Mouse (Mus musculus) limb, embryonic 15.5 days (tissue): ENCODE measurements around the gene Fyn. TPM values are rescaled to one million over a fixed set of nuclear protein-coding genes. Genes with fewer than 3 reads are reported as not detected.

Experiments
- ATAC-seq: fragments of 200-750 bp; cut with Nextera tagmentation; 2 replicates; pipeline ENCODE4 v1.8.0; 2017; ENCODE audit warnings: low read depth, moderate TSS enrichment; ENCODE audit not compliant: insufficient number of reproducible peaks, low FRiP score, low TSS enrichment
- H3K27ac ChIP-seq: fragments of 300-500 bp; sonication (generic); 2 replicates; pipeline ENCODE4 v1.5.1; 2015; ENCODE audit warnings: moderate library complexity, mild to moderate bottlenecking, inconsistent platforms
- H3K27me3 ChIP-seq: fragments of 300-500 bp; sonication (generic); 2 replicates; pipeline ENCODE4 v1.6.1; 2015; ENCODE audit warnings: inconsistent platforms
- H3K36me3 ChIP-seq: fragments of 300-500 bp; sonication (generic); 2 replicates; pipeline ENCODE4 v1.6.1; 2015; ENCODE audit warnings: inconsistent platforms
- H3K4me1 ChIP-seq: fragments of 300-500 bp; sonication (generic); 2 replicates; pipeline ENCODE4 v1.6.1; 2015; ENCODE audit warnings: inconsistent platforms
- H3K4me2 ChIP-seq: fragments of 300-500 bp; sonication (generic); 2 replicates; pipeline ENCODE4 v1.6.1; 2015; ENCODE audit warnings: mild to moderate bottlenecking, inconsistent platforms
- H3K4me3 ChIP-seq: fragments of 300-500 bp; sonication (generic); 2 replicates; pipeline ENCODE4 v1.5.1; 2015; ENCODE audit warnings: mild to moderate bottlenecking, inconsistent platforms
- H3K9ac ChIP-seq: fragments of 300-500 bp; sonication (generic); 2 replicates; pipeline ENCODE4 v1.6.1; 2015; ENCODE audit warnings: inconsistent platforms
- H3K9me3 ChIP-seq: fragments of 300-500 bp; sonication (generic); 2 replicates; pipeline ENCODE4 v1.6.1; 2016; ENCODE audit warnings: inconsistent platforms
- WGBS: fragments of 180-500 bp; shearing (Covaris S2); methylation state at CpG from one replicate; pipeline ENCODE4 v1.1.7; 2015; 5-methylcytosine and 5-hydroxymethylcytosine counted together
- polyA plus RNA-seq: library from polyadenylated mRNA; unstranded; fragments of >200 nt; fragmentation: Nextera tagmentation; extraction: Ambion mirVana; gene quantifications from 2 replicates; pipeline ENCODE4 v1.2.1, GENCODE M21; 2015

Gene Fyn
- polyA plus RNA-seq, 1 experiment from 2014 or later, result 38.6 TPM

DNA sequence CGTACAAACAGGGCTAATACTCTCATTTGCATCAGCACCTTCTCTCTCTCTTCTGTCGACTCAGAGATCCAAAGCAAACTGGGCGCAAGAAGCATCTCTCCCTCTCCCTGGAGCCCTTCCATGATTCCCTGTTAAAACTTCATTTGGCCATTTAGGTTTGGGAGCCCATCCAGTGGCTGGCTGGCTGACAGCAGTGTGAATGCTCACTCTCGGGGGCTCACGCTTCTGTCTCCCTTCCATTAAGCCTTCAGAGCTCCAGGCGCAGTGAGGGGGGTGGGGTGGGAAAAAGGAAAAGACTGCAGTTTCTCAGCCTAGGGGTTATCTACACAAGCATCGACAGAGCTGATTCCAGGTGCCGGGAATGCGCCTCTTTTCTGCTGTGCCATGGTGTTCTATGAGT is 136.4 kb downstream of the Fyn start:
- no peak overlapping the region for H3K27ac ChIP-seq
- no peak overlapping the region for H3K4me2 ChIP-seq
- 26% methylated on average over 9 of the region's 9 CpGs for WGBS
- H3K27me3 ChIP-seq, result no peaks in the 10 kb centered on the region
- no peaks in the 10 kb centered on the region for H3K9me3 ChIP-seq
- H3K4me3 ChIP-seq, result no peak overlapping the region
- peaks cover 55% of the 10 kb centered on the region for H3K4me1 ChIP-seq
- no peak overlapping the region for H3K9ac ChIP-seq
- ATAC-seq, result no peak
- no peaks in the 10 kb centered on the region for H3K36me3 ChIP-seq

DNA sequence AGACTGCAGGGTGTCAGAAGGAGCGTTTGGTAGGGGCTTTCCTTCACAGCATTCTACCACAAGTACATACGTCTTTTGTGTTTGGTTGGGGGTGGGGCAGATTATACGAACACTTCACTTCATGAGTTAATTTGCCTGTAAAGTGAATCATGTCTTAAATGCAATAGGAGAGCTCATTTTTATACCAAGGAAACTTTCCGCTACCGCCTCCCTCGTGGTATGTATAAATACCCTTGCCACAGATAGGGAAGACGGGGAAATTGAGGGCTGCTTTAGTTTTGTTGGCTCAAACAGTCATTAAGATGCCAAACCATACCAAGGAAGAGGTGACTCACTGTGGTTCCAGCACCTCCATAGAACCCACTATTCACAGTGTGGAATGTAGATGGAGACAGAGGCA is 137.0 kb downstream of the Fyn start:
- Histone ChIP-seq H3K4me1 (peaks cover 61% of the 10 kb centered on the region), H3K36me3 (no peaks in the 10 kb centered on the region), H3K9me3 (no peaks in the 10 kb centered on the region), H3K4me2 (no peak overlapping the region), H3K9ac (no peak overlapping the region), H3K27ac (no peak overlapping the region), H3K4me3 (no peak overlapping the region), H3K27me3 (no peaks in the 10 kb centered on the region)
- ATAC-seq, result no peak
- WGBS, result 55% methylated on average over 7 of the region's 7 CpGs

- no peak for ATAC-seq
- Histone ChIP-seq H3K36me3 (no peaks in the 10 kb centered on the region), H3K4me2 (no peak overlapping the region), H3K4me1 (peaks cover 65% of the 10 kb centered on the region), H3K27ac (peak overlapping the region; percentile 6; the same call in 1 of the 2 replicates), H3K9me3 (no peaks in the 10 kb centered on the region), H3K27me3 (no peaks in the 10 kb centered on the region), H3K4me3 (no peak overlapping the region), H3K9ac (no peak overlapping the region)
- 77% methylated on average over 12 of the region's 12 CpGs for WGBS
Observed at GRCm38 (mm10) chr10:39506353-39506752, 137.7 kb downstream of the Fyn start.

- Histone ChIP-seq H3K4me2 (no peak overlapping the region), H3K27me3 (no peaks in the 10 kb centered on the region), H3K9ac (no peak overlapping the region), H3K27ac (no peak overlapping the region), H3K4me3 (no peak overlapping the region), H3K36me3 (no peaks in the 10 kb centered on the region), H3K4me1 (peaks cover 60% of the 10 kb centered on the region), H3K9me3 (no peaks in the 10 kb centered on the region)
- WGBS, result 73% methylated on average over 7 of the region's 7 CpGs
- ATAC-seq, result peak; percentile 56; the same call in 1 of the 2 replicates
Observed at GRCm38 (mm10) chr10:39506831-39507230, 138.2 kb downstream of the Fyn start.

GRCm38 (mm10) chr10:39508801-39509200 is 140.1 kb downstream of the Fyn start:
- Histone ChIP-seq H3K4me3 (no peak overlapping the region), H3K27me3 (no peaks in the 10 kb centered on the region), H3K4me1 (peaks cover 53% of the 10 kb centered on the region), H3K9me3 (no peaks in the 10 kb centered on the region), H3K4me2 (no peak overlapping the region), H3K36me3 (no peaks in the 10 kb centered on the region), H3K9ac (no peak overlapping the region), H3K27ac (no peak overlapping the region)
- ATAC-seq, result no peak
- 83% methylated on average over 5 of the region's 5 CpGs for WGBS

GRCm38 (mm10) chr10:39509937-39510336 is 141.3 kb downstream of the Fyn start:
- H3K9ac ChIP-seq, result no peak overlapping the region
- no peak for ATAC-seq
- no peak overlapping the region for H3K4me2 ChIP-seq
- H3K27me3 ChIP-seq, result no peaks in the 10 kb centered on the region
- no peak overlapping the region for H3K4me3 ChIP-seq
- 34% methylated on average over 8 of the region's 8 CpGs for WGBS
- H3K4me1 ChIP-seq, result peaks cover 49% of the 10 kb centered on the region
- peak overlapping the region; percentile 3; the same call in 1 of the 2 replicates for H3K27ac ChIP-seq
- H3K9me3 ChIP-seq, result no peaks in the 10 kb centered on the region
- H3K36me3 ChIP-seq, result peaks cover under 1% of the 10 kb centered on the region; the same call in 1 of the 2 replicates

- H3K9ac ChIP-seq, result no peak overlapping the region
- H3K27me3 ChIP-seq, result no peaks in the 10 kb centered on the region
- H3K4me3 ChIP-seq, result no peak overlapping the region
- no peak for ATAC-seq
- H3K27ac ChIP-seq, result no peak overlapping the region; the same call in 1 of the 2 replicates
- H3K9me3 ChIP-seq, result no peaks in the 10 kb centered on the region
- peaks cover 14% of the 10 kb centered on the region for H3K36me3 ChIP-seq
- WGBS, result 67% methylated on average over 14 of the region's 14 CpGs
- peaks cover 21% of the 10 kb centered on the region for H3K4me1 ChIP-seq
- H3K4me2 ChIP-seq, result no peak overlapping the region
Observed at GRCm38 (mm10) chr10:39512631-39513314, 144.1 kb downstream of the Fyn start.

DNA sequence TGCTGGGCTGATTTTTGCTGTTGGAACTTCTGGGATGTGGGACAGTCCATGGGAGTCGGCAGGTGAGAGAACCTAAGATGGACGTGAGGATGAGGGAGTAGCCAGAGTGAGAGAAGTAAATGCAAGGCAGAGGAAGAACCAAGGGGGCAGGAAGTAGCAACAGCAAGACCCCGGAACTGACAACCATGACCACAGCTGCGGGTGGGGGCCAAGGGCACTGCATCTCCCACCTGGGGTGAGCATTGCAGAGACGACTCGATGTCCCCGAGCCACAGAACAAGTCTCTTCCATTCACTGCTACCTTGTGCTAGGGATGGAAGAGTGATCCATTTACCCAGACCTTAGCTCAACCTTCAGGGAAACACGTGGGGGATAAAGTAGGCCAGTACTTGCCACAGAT is 146.3 kb downstream of the Fyn start:
- H3K4me2 ChIP-seq, result no peak overlapping the region
- 96% methylated on average over 8 of the region's 8 CpGs for WGBS
- H3K36me3 ChIP-seq, result peaks cover 14% of the 10 kb centered on the region
- no peak overlapping the region for H3K4me3 ChIP-seq
- no peak for ATAC-seq
- no peaks in the 10 kb centered on the region for H3K9me3 ChIP-seq
- no peak overlapping the region for H3K27ac ChIP-seq
- H3K9ac ChIP-seq, result no peak overlapping the region
- H3K27me3 ChIP-seq, result no peaks in the 10 kb centered on the region
- H3K4me1 ChIP-seq, result peaks cover 19% of the 10 kb centered on the region

DNA sequence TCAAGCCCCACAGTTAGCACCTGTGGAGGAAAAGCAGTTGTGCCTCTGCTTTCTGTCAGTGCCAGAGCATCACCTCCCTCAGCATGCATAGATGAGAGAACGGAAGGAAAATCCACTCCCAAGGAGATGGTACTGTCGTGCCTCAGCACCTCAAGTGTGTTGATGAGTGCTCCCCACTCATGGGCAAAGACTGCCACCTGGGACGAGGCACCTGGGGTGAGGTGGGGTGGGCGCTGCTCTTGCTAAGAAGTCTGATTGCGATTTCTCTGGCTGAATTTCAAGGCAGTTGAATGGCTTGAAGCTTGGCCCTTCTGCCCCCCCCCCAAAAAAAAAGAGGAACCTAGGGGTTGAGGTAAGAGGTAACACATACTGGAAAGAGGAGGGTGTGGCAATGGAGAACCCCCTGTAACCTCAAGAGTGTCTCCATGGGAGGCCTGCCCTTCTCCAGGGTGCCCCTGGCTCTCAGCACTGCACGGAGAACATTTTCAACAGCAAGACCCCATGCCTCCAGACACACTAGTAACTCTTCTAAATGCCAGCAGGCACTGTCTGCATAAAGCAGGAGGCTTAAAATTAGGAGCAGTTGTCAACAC is 148.0 kb downstream of the Fyn start:
- H3K36me3 ChIP-seq, result peaks cover 14% of the 10 kb centered on the region
- no peak overlapping the region for H3K4me2 ChIP-seq
- H3K4me1 ChIP-seq, result peaks cover 17% of the 10 kb centered on the region
- H3K27me3 ChIP-seq, result no peaks in the 10 kb centered on the region
- ATAC-seq, result no peak
- no peak overlapping the region for H3K9ac ChIP-seq
- no peak overlapping the region for H3K4me3 ChIP-seq
- 82% methylated on average over 6 of the region's 6 CpGs for WGBS
- H3K27ac ChIP-seq, result no peak overlapping the region
- H3K9me3 ChIP-seq, result no peaks in the 10 kb centered on the region

GRCm38 (mm10) chr10:39517375-39517774 is 148.7 kb downstream of the Fyn start:
- no peak for ATAC-seq
- 43% methylated on average over 9 of the region's 9 CpGs for WGBS
- H3K27ac ChIP-seq, result no peak overlapping the region

DNA sequence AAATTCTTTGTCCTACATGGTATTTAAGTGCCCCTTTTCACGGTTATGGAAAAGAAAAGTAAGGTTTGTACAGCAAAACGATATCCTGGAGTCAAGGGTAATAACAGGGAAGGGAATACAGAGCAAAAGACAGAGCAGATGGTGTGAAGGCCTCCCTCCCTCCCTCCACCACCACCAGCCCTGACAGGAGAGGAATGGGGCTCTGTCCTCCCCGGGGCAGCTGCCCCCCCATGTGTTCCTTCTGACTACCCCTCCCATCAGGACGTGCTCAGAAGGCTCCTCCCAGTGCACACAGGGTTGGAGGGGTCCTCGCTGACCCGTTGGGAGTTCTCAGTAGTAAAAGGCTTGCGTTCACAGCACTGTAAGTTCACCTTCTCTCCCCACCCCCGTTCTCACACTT is 149.6 kb downstream of the Fyn start:
- 36% methylated on average over 8 of the region's 8 CpGs for WGBS
- no peak overlapping the region for H3K4me3 ChIP-seq
- no peak overlapping the region; the same call in none of the 2 replicates for H3K27ac ChIP-seq
- peaks cover 31% of the 10 kb centered on the region for H3K4me1 ChIP-seq
- no peaks in the 10 kb centered on the region for H3K9me3 ChIP-seq
- H3K9ac ChIP-seq, result no peak overlapping the region
- ATAC-seq, result no peak
- no peaks in the 10 kb centered on the region for H3K27me3 ChIP-seq
- peaks cover 14% of the 10 kb centered on the region for H3K36me3 ChIP-seq
- no peak overlapping the region for H3K4me2 ChIP-seq

More at GRCm38 (mm10) chr10:39517375-39517774, 148.7 kb downstream of the Fyn start:
- H3K4me1 ChIP-seq, result peaks cover 23% of the 10 kb centered on the region
- peaks cover 14% of the 10 kb centered on the region for H3K36me3 ChIP-seq
- H3K4me3 ChIP-seq, result no peak overlapping the region
- no peak overlapping the region for H3K9ac ChIP-seq
- no peaks in the 10 kb centered on the region for H3K9me3 ChIP-seq
- no peaks in the 10 kb centered on the region for H3K27me3 ChIP-seq
- H3K4me2 ChIP-seq, result no peak overlapping the region

DNA sequence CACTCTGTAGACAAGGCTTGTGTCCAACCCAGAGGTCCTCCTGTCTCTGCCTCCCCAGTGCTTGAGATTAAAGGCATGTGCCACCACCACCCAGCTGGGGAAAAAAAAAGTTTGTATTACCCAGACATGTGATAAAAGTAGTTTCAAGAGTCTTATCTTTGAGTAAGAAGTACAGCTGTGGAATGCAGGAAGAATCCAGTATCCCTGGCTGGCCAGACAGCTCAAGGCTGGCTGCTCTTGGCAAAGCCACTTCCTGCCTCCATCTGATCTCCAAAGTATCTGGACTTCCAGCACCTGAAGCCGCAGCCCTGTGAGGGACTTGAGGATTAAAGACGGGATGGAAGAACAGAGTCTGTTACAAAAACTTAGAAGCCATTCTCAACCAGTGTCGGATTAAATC is 150.2 kb downstream of the Fyn start:
- ATAC-seq, result no peak
- Histone ChIP-seq H3K9ac (no peak overlapping the region), H3K4me3 (no peak overlapping the region), H3K4me1 (peaks cover 35% of the 10 kb centered on the region), H3K27ac (peak overlapping the region; percentile 23), H3K27me3 (no peaks in the 10 kb centered on the region), H3K4me2 (no peak overlapping the region), H3K9me3 (no peaks in the 10 kb centered on the region), H3K36me3 (peaks cover 14% of the 10 kb centered on the region)
- WGBS, result 69% methylated on average over 3 of the region's 3 CpGs
